9 mouse cellular contexts compared by ENCODE assay signal in the genomic region with DNA sequence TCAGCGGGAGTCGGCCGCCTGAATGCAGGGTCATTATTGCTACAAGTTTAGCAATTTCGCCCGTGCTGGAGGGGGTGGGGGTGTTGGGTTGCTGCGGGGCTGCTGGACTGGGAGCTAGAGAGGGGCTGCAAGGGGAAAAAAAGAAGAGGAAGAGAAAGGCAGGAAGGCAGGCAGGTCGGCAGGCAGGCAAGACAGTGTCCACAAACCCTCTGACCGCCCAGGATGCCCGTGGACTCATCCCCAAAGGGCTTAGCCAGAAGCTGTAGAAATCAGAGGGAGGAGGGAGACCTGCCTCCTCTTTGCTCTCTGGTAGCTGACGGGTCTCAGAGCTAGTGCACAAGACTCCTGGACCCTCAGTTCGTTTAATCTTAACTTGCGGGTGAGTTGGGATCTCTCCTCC. TPM values are rescaled to one million over a fixed set of nuclear protein-coding genes. Genes with fewer than 3 reads are reported as not detected.
DNase-seq lines count a peak whose midpoint lies in the region; ATAC-seq and TF ChIP-seq lines count a peak whose summit lies in the region.
"Had no signal": no experiment of that assay in that cellular context is flagged by ENCODE, and none has a peak within 500 bp of the region (broad histone marks: within the 10 kb centered on the region; RNA-seq: fewer than 3 reads in every experiment).

No protein-coding gene starts in this region.

- no peaks in the 10 kb centered on the region for H3K9me3 ChIP-seq in heart, postnatal 0 days (replicated peaks; ENCODE audit: control insufficient read depth, low read length)
- no peaks in the 10 kb centered on the region for H3K9me3 ChIP-seq in midbrain, embryonic 11.5 days (ENCODE audit: control insufficient read depth, low read length)

- H3K4me2 ChIP-seq in heart, postnatal 0 days (ENCODE audit: low read depth, low read length) = 0 out of 2 replicates have a peak overlapping the region, but pooled peaks have one; percentile 49
- peak overlapping the region; percentile 55 for H3K4me2 ChIP-seq in midbrain, embryonic 11.5 days

- DNase-seq in testis, postnatal 14 days (ENCODE audit: low spot score) = peak; percentile 48
- no peak for DNase-seq in testis, postnatal 10 days (ENCODE audit: low spot score)
- DNase-seq in heart, postnatal 0 days (ENCODE audit: low spot score) = no peak
- peak; percentile 96 for DNase-seq in midbrain, embryonic 11.5 days (ENCODE audit: low spot score, missing footprints)
- DNase-seq in cerebellum, adult 9-10 months = no peak
- no peak for DNase-seq in gastrocnemius, postnatal 36 days

- no peak overlapping the region for H3K27ac ChIP-seq in heart, postnatal 0 days (ENCODE audit: low read depth)
- H3K27ac ChIP-seq in midbrain, embryonic 11.5 days (ENCODE audit: low read depth, low read length) = no peak overlapping the region

- H3K9ac ChIP-seq in heart, postnatal 0 days (replicated peaks; ENCODE audit: low read depth, low read length) = no peak overlapping the region
- peak overlapping the region; percentile 20; the same call in 1 of the 2 replicates for H3K9ac ChIP-seq in midbrain, embryonic 11.5 days (ENCODE audit: low read length)

- H3K4me3 ChIP-seq in heart, postnatal 0 days (ENCODE audit: low read depth, low read length) = peak overlapping the region; percentile 37; the same call in 1 of the 2 replicates
- H3K4me3 ChIP-seq in midbrain, embryonic 11.5 days (ENCODE audit: low read depth, low read length) = peak overlapping the region; percentile 19; the same call in 1 of the 2 replicates

- TF ChIP-seq EP300 in heart, postnatal 0 days (IDR thresholded peaks at IDR 0.05; ENCODE audit: low read depth) = no peak

- intact Hi-C loops in gastrocnemius, postnatal 36 days (cut with DNase I) = no loop called here

- H3K27me3 ChIP-seq in heart, postnatal 0 days (ENCODE audit: control insufficient read depth, insufficient read depth, low read length) = peaks cover 100% of the 10 kb centered on the region
- peaks cover 94% of the 10 kb centered on the region for H3K27me3 ChIP-seq in midbrain, embryonic 11.5 days (ENCODE audit: control insufficient read depth, insufficient read depth, low read length)
- H3K27me3 ChIP-seq: Patski had no signal

- H3K4me1 ChIP-seq in heart, postnatal 0 days (ENCODE audit: control insufficient read depth, insufficient read depth) = peaks cover 4% of the 10 kb centered on the region; the same call in 1 of the 2 replicates
- H3K4me1 ChIP-seq in midbrain, embryonic 11.5 days (ENCODE audit: control insufficient read depth, insufficient read depth, low read length) = peaks cover 28% of the 10 kb centered on the region

- 0% methylated on average over 12 of the region's 12 CpGs for WGBS in heart, postnatal 0 days
- WGBS in midbrain, embryonic 11.5 days = 0% methylated on average over 12 of the region's 12 CpGs

- TF ChIP-seq CTCF in heart, postnatal 0 days (IDR thresholded peaks at IDR 0.05; ENCODE audit: low read depth) = no peak

- ATAC-seq in heart, postnatal 0 days (ENCODE audit: insufficient read depth, low read depth) = no peak
- ATAC-seq in midbrain, embryonic 11.5 days (ENCODE audit: low FRiP score) = peak; percentile 31; the same call in 1 of the 2 replicates
- ATAC-seq in megakaryocyte-erythroid progenitor cell, adult 5-6 weeks (replicated peaks; ENCODE audit: low FRiP score, low TSS enrichment, poor library complexity, severe bottlenecking) = no peak
- ATAC-seq: Patski had no signal

- no peaks in the 10 kb centered on the region for H3K36me3 ChIP-seq in heart, postnatal 0 days (replicated peaks; ENCODE audit: control insufficient read depth, insufficient read depth, low read length)
- no peaks in the 10 kb centered on the region for H3K36me3 ChIP-seq in midbrain, embryonic 11.5 days (ENCODE audit: control insufficient read depth, insufficient read depth, low read length)

RNA-seq across cellular contexts. Expression of a gene that starts 4.8 kb away (rescaled TPM):
- total RNA-seq in heart, postnatal 0 days (2014; rRNA removed; ENCODE audit: low replicate concordance) = 0.15 TPM in 1 of 2 replicates, not detected in the other
- polyA plus RNA-seq in heart, postnatal 0 days (2015; fragmentation: Nextera tagmentation; extraction: Ambion mirVana) = not detected in 2 replicates
- polyA plus RNA-seq in midbrain, embryonic 11.5 days (2014; fragmentation: Nextera tagmentation; extraction: Ambion mirVana) = 0.60 and 0.77 TPM in 2 replicates
- not detected in 2 replicates for total RNA-seq in megakaryocyte-erythroid progenitor cell, adult 5-6 weeks (2014; fragmentation: Nextera tagmentation)
- not detected in 2 replicates for total RNA-seq in megakaryocyte-erythroid progenitor cell, adult 5-6 weeks (2017)
- not detected for total RNA-seq in gastrocnemius, postnatal 36 days (2021)
- polyA plus RNA-seq: lung, adult 2 months had no signal

RNA-seq across cellular contexts. Expression of a gene that starts 57.8 kb away (rescaled TPM):
- total RNA-seq in heart, postnatal 0 days (2014; rRNA removed; ENCODE audit: low replicate concordance) = 19.8 and 26.7 TPM in 2 replicates
- polyA plus RNA-seq in heart, postnatal 0 days (2015; fragmentation: Nextera tagmentation; extraction: Ambion mirVana) = 8.6 and 8.9 TPM in 2 replicates
- polyA plus RNA-seq in midbrain, embryonic 11.5 days (2014; fragmentation: Nextera tagmentation; extraction: Ambion mirVana) = 7.6 and 9.7 TPM in 2 replicates
- total RNA-seq in megakaryocyte-erythroid progenitor cell, adult 5-6 weeks (2014; fragmentation: Nextera tagmentation) = 43.4 and 47.5 TPM in 2 replicates
- 23.8 and 35.2 TPM in 2 replicates for total RNA-seq in megakaryocyte-erythroid progenitor cell, adult 5-6 weeks (2017)
- total RNA-seq in gastrocnemius, postnatal 36 days (2021) = 10 to 100 TPM; 20.6 to 25.2 TPM

Comparison
In these comparisons a context has a peak if more than half of its experiments do, and no peak if none do; other contexts are left out.
1. DNase-seq: peak in testis, postnatal 14 days (single experiment) and midbrain, embryonic 11.5 days (single experiment); none in testis, postnatal 10 days (single experiment), heart, postnatal 0 days (single experiment), cerebellum, adult 9-10 months (single experiment) and gastrocnemius, postnatal 36 days (0 of 2).